26 mouse cellular contexts compared by ENCODE assay signal in genomic region chr5:34466648-34467047, GRCm38 (mm10). TPM values are rescaled to one million over a fixed set of nuclear protein-coding genes. Genes with fewer than 3 reads are reported as not detected.
DNase-seq lines count a peak whose midpoint lies in the region; ATAC-seq and TF ChIP-seq lines count a peak whose summit lies in the region.
"Had no signal": no experiment of that assay in that cellular context is flagged by ENCODE, and none has a peak within 500 bp of the region (broad histone marks: within the 10 kb centered on the region; RNA-seq: fewer than 3 reads in every experiment).

No protein-coding gene starts in this region.

- ATAC-seq in liver, embryonic 12.5 days: no peak
- ATAC-seq in liver, embryonic 11.5 days (replicated peaks; ENCODE audit: low FRiP score): no peak
- ATAC-seq in inflammation-experienced regulatory T-cells, adult 6 months: peak; percentile 66
- ATAC-seq: forebrain, embryonic 15.5 days; hindbrain, postnatal 0 days; intestine, postnatal 0 days; Patski had no signal

- H3K27ac ChIP-seq in liver, embryonic 12.5 days: peak overlapping the region; percentile 28; the same call in 1 of the 2 replicates
- H3K27ac ChIP-seq in liver, embryonic 11.5 days (ENCODE audit: low read depth, low read length): no peak overlapping the region
- 0 out of 2 replicates have a peak overlapping the region, but pooled peaks have one; percentile 26 for H3K27ac ChIP-seq in MEL (ENCODE audit: control insufficient read depth, low read depth, low read length)
- H3K27ac ChIP-seq: embryonic facial prominence, embryonic 12.5 days; embryonic facial prominence, embryonic 15.5 days; forebrain, embryonic 12.5 days; forebrain, embryonic 15.5 days; heart, embryonic 10.5 days; heart, embryonic 13.5 days; hindbrain, embryonic 14.5 days; hindbrain, postnatal 0 days had no signal

- H3K36me3 ChIP-seq in liver, embryonic 12.5 days: peaks cover 86% of the 10 kb centered on the region
- peaks cover 33% of the 10 kb centered on the region for H3K36me3 ChIP-seq in liver, embryonic 11.5 days (ENCODE audit: control insufficient read depth, insufficient read depth, low read length)
- H3K36me3 ChIP-seq in MEL (ENCODE audit: control insufficient read depth in 1 of 2, insufficient read depth in 2 of 2, low read length in 2 of 2): peaks cover 17 to 34% of the 10 kb centered on the region in 2 experiments

- H3K4me3 ChIP-seq in liver, embryonic 12.5 days: no peak overlapping the region
- H3K4me3 ChIP-seq in liver, embryonic 11.5 days (ENCODE audit: low read depth, low read length): no peak overlapping the region
- H3K4me3 ChIP-seq in MEL (ENCODE audit: control insufficient read depth in 1 of 2, insufficient read depth in 1 of 2, low read depth in 2 of 2, low read length in 2 of 2): no peak overlapping the region
- H3K4me3 ChIP-seq: embryonic facial prominence, embryonic 12.5 days; embryonic facial prominence, embryonic 15.5 days; forebrain, embryonic 12.5 days; forebrain, embryonic 15.5 days; heart, embryonic 10.5 days; heart, embryonic 13.5 days had no signal

- H3K27me3 ChIP-seq in liver, embryonic 12.5 days (replicated peaks): no peaks in the 10 kb centered on the region
- no peaks in the 10 kb centered on the region for H3K27me3 ChIP-seq in liver, embryonic 11.5 days (replicated peaks; ENCODE audit: control insufficient read depth, insufficient read depth, low read length)
- H3K27me3 ChIP-seq in MEL (ENCODE audit: control insufficient read depth in 1 of 2, insufficient read depth in 2 of 2, low read length in 2 of 2): no peaks in the 10 kb centered on the region
- H3K27me3 ChIP-seq: embryonic facial prominence, embryonic 12.5 days; embryonic facial prominence, embryonic 15.5 days; forebrain, embryonic 12.5 days; forebrain, embryonic 15.5 days; heart, embryonic 13.5 days; Patski had no signal

- no peak for TF ChIP-seq EP300 in MEL (IDR thresholded peaks at IDR 0.05; ENCODE audit: low read depth in 1 of 2, low read length in 2 of 2)

- TF ChIP-seq CTCF in MEL (IDR thresholded peaks at IDR 0.05 in 2 of 3, conservative IDR thresholded peaks at IDR 0.05 in 1 of 3; ENCODE audit: control insufficient read depth in 1 of 3, insufficient read depth in 1 of 3, low read depth in 2 of 3, low read length in 3 of 3, poor library complexity in 1 of 3, severe bottlenecking in 1 of 3): no peak

- no peak overlapping the region for H3K4me2 ChIP-seq in liver, embryonic 12.5 days
- H3K4me2 ChIP-seq in liver, embryonic 11.5 days: no peak overlapping the region
- H3K4me2 ChIP-seq: embryonic facial prominence, embryonic 12.5 days; embryonic facial prominence, embryonic 15.5 days; forebrain, embryonic 12.5 days; forebrain, embryonic 15.5 days; heart, embryonic 13.5 days; hindbrain, embryonic 14.5 days had no signal

- 0 out of 2 replicates have a peak, but pooled peaks cover 1% of the 10 kb centered on the region for H3K79me2 ChIP-seq in MEL (ENCODE audit: control insufficient read depth, insufficient read depth, low read length, poor library complexity)

- no peak for TF ChIP-seq POLR2A in MEL (IDR thresholded peaks at IDR 0.05; ENCODE audit: control insufficient read depth in 1 of 2, insufficient read depth in 1 of 2, low read depth in 1 of 2, low read length in 2 of 2, poor library complexity in 1 of 2)

- TF ChIP-seq RAD21 in MEL (IDR thresholded peaks at IDR 0.05; ENCODE audit: low read depth, low read length): no peak

- no peaks in the 10 kb centered on the region for H3K9me3 ChIP-seq in liver, embryonic 12.5 days (replicated peaks)
- no peaks in the 10 kb centered on the region for H3K9me3 ChIP-seq in liver, embryonic 11.5 days (ENCODE audit: control insufficient read depth, low read length)
- H3K9me3 ChIP-seq in MEL (replicated peaks; ENCODE audit: insufficient read depth, low read length): no peaks in the 10 kb centered on the region
- H3K9me3 ChIP-seq: embryonic facial prominence, embryonic 12.5 days; embryonic facial prominence, embryonic 15.5 days; forebrain, embryonic 12.5 days; forebrain, embryonic 15.5 days; heart, embryonic 10.5 days; heart, embryonic 13.5 days had no signal

- H3K9ac ChIP-seq in liver, embryonic 12.5 days: no peak overlapping the region
- no peak overlapping the region for H3K9ac ChIP-seq in liver, embryonic 11.5 days (ENCODE audit: low read depth, low read length)
- H3K9ac ChIP-seq in MEL (ENCODE audit: control insufficient read depth, low read depth, low read length, poor library complexity, severe bottlenecking): no peak overlapping the region
- H3K9ac ChIP-seq: embryonic facial prominence, embryonic 12.5 days; embryonic facial prominence, embryonic 15.5 days; forebrain, embryonic 12.5 days; forebrain, embryonic 15.5 days; heart, embryonic 13.5 days; hindbrain, embryonic 14.5 days had no signal

- peaks cover 37% of the 10 kb centered on the region for H3K4me1 ChIP-seq in liver, embryonic 12.5 days
- H3K4me1 ChIP-seq in liver, embryonic 11.5 days (replicated peaks; ENCODE audit: control insufficient read depth, insufficient read depth, low read length): peaks cover 2% of the 10 kb centered on the region; the same call in 1 of the 2 replicates
- peaks cover 16 to 21% of the 10 kb centered on the region in 2 experiments for H3K4me1 ChIP-seq in MEL (ENCODE audit: control insufficient read depth in 1 of 2, insufficient read depth in 2 of 2, low read length in 2 of 2)
- H3K4me1 ChIP-seq: embryonic facial prominence, embryonic 12.5 days; embryonic facial prominence, embryonic 15.5 days; forebrain, embryonic 12.5 days; forebrain, embryonic 15.5 days; heart, embryonic 10.5 days; heart, embryonic 13.5 days had no signal

- no peak for DNase-seq in liver, embryonic 11.5 days (ENCODE audit: low spot score)
- peak; percentile 31 for DNase-seq in CD4-positive, CD25-positive, alpha-beta regulatory T cell, adult 2 months (ENCODE audit: low read depth, low spot score)
- DNase-seq in MEL (ENCODE audit: low read depth, low spot score): peak; percentile 53
- no peak for DNase-seq in layer of hippocampus, adult 9-10 months (ENCODE audit: low spot score)
- DNase-seq in gastrocnemius, adult 8-10 months (ENCODE audit: low spot score in 2 of 2): no peak
- DNase-seq in cerebellum, adult 9-10 months: no peak
- DNase-seq: adrenal gland, postnatal 10 days; cerebellum, adult 18-20 months; cerebellum, adult 9-11 months; cerebellum, postnatal 25 days; gastrocnemius, postnatal 10 days; heart, adult 18-20 months; heart, postnatal 14 days; heart, postnatal 4 days had no signal

- 84% methylated on average over 2 of the region's 2 CpGs for WGBS in liver, embryonic 12.5 days (ENCODE audit: insufficient replicate concordance)
- 94% methylated on average over 2 of the region's 2 CpGs for WGBS in liver, embryonic 11.5 days

TF ChIP-seq in MEL, 35 proteins besides CTCF, POLR2A, EP300 and RAD21:
- no peak for TF ChIP-seq ZNF384 (IDR thresholded peaks at IDR 0.05; ENCODE audit: low read depth, low read length)
- no peak for TF ChIP-seq MYB (IDR thresholded peaks at IDR 0.05; ENCODE audit: low read depth, low read length)
- TF ChIP-seq POLR2AphosphoS2 (IDR thresholded peaks at IDR 0.05; ENCODE audit: low read length): no peak
- TF ChIP-seq MYC (IDR thresholded peaks at IDR 0.05; ENCODE audit: low read depth, low read length): no peak
- no peak for TF ChIP-seq USF1 (IDR thresholded peaks at IDR 0.05; ENCODE audit: low read depth, low read length)
TF ChIP-seq in MEL: peak in this region for 0.

RNA-seq across cellular contexts. Expression of gene Tnip2, which starts 47.1 kb away (rescaled TPM):
- 7.4 and 10.9 TPM in 2 replicates for polyA plus RNA-seq in liver, embryonic 12.5 days (2016; fragmentation: Nextera tagmentation; extraction: Ambion mirVana)
- polyA plus RNA-seq in liver, embryonic 11.5 days (2014; fragmentation: Nextera tagmentation; extraction: Ambion mirVana): 12.3 and 12.8 TPM in 2 replicates
- 22.5 and 27.0 TPM in 2 replicates for total RNA-seq in MEL (2012; rRNA removed)
- polyA plus RNA-seq in MEL (2012; ENCODE audit: insufficient read depth in 1 of 2, insufficient read length in 2 of 2, low read depth in 1 of 2, low replicate concordance in 2 of 2, missing spikeins in 1 of 2): 10 to 100 TPM; 30.6 to 89.4 TPM
- 10 to 100 TPM; 19.0 to 32.4 (median 27.2) TPM for polyA plus RNA-seq in inflammation-experienced regulatory T-cells, adult 6 months (2017; shearing (Covaris generic))
- total RNA-seq in gastrocnemius, adult 8-10 months (2022): 1 to 10 TPM; 1.7 to 4.0 (median 2.6) TPM

RNA-seq across cellular contexts. Expression of gene Sh3bp2, which starts 59.0 kb away (rescaled TPM):
- 4.0 and 5.0 TPM in 2 replicates for polyA plus RNA-seq in liver, embryonic 12.5 days (2016; fragmentation: Nextera tagmentation; extraction: Ambion mirVana)
- polyA plus RNA-seq in liver, embryonic 11.5 days (2014; fragmentation: Nextera tagmentation; extraction: Ambion mirVana): 5.2 and 8.4 TPM in 2 replicates
- total RNA-seq in MEL (2012; rRNA removed): 7.1 and 7.9 TPM in 2 replicates
- polyA plus RNA-seq in MEL (2012; ENCODE audit: insufficient read depth in 1 of 2, insufficient read length in 2 of 2, low read depth in 1 of 2, low replicate concordance in 2 of 2, missing spikeins in 1 of 2): 10 to 100 TPM in 1 of 2 experiments, not detected in 1; 12.0 TPM
- 10 to 100 TPM in 2 of 3 experiments, 1 to 10 TPM in 1; 4.0 to 15.0 (median 10.2) TPM for polyA plus RNA-seq in inflammation-experienced regulatory T-cells, adult 6 months (2017; shearing (Covaris generic))
- total RNA-seq in gastrocnemius, adult 8-10 months (2022): 1 to 10 TPM in 3 of 4 experiments, under 1 TPM in 1; 0.59 to 2.7 (median 1.4) TPM

Comparison
In these comparisons a context has a peak if more than half of its experiments do, and no peak if none do; other contexts are left out.
1. DNase-seq: peak in CD4-positive, CD25-positive, alpha-beta regulatory T cell, adult 2 months (single experiment) and MEL (single experiment); none in liver, embryonic 11.5 days (single experiment), layer of hippocampus, adult 9-10 months (single experiment), gastrocnemius, adult 8-10 months (0 of 2) and cerebellum, adult 9-10 months (single experiment).